10 mouse cellular contexts compared by ENCODE assay signal in genomic region chr6:115891061-115891460, GRCm38 (mm10). TPM values are rescaled to one million over a fixed set of nuclear protein-coding genes. Genes with fewer than 3 reads are reported as not detected.
A peak's percentile ranks its signal among the peaks of the same experiment; 100 is the strongest.
DNase-seq lines count a peak whose midpoint lies in the region; ATAC-seq and TF ChIP-seq lines count a peak whose summit lies in the region.
"Had no signal": no experiment of that assay in that cellular context is flagged by ENCODE, and none has a peak within 500 bp of the region (broad histone marks: within the 10 kb centered on the region; RNA-seq: fewer than 3 reads in every experiment).

No protein-coding gene starts in this region.

- peaks cover 21% of the 10 kb centered on the region for H3K4me1 ChIP-seq in hindbrain, embryonic 13.5 days (replicated peaks)

- WGBS in hindbrain, embryonic 13.5 days, result 40% methylated on average over 6 of the region's 6 CpGs

- no peak overlapping the region for H3K4me3 ChIP-seq in left cerebral cortex, adult 2 months
- no peak overlapping the region for H3K4me3 ChIP-seq in hindbrain, embryonic 13.5 days
- H3K4me3 ChIP-seq: liver, embryonic 15.5 days had no signal

- no peak overlapping the region for H3K4me2 ChIP-seq in hindbrain, embryonic 13.5 days
- H3K4me2 ChIP-seq: liver, embryonic 15.5 days had no signal

- DNase-seq in cerebellum, postnatal 25 days, result peak; percentile 50 to 52
- DNase-seq in left cerebral cortex, adult 2 months (ENCODE audit: extremely low spot score in 1 of 2, low spot score in 2 of 2), result no peak
- no peak for DNase-seq in left cerebral cortex, adult 11 months (ENCODE audit: low spot score)
- DNase-seq in right cerebral cortex, postnatal 10 days (ENCODE audit: low spot score in 2 of 2), result peak; percentile 75 to 88
- no peak for DNase-seq in cerebellum, postnatal 36 days

- no peaks in the 10 kb centered on the region for H3K9me3 ChIP-seq in hindbrain, embryonic 13.5 days
- H3K9me3 ChIP-seq: liver, embryonic 15.5 days had no signal

- peaks cover 54% of the 10 kb centered on the region for H3K36me3 ChIP-seq in hindbrain, embryonic 13.5 days

- peak overlapping the region; percentile 80 for H3K27ac ChIP-seq in left cerebral cortex, adult 2 months
- H3K27ac ChIP-seq in hindbrain, embryonic 13.5 days, result no peak overlapping the region
- H3K27ac ChIP-seq: liver, embryonic 15.5 days had no signal

- H3K27me3 ChIP-seq in hindbrain, embryonic 13.5 days, result no peaks in the 10 kb centered on the region
- H3K27me3 ChIP-seq: liver, embryonic 15.5 days had no signal

- intact Hi-C loops in left cerebral cortex, adult 2 months (cut with DNase I), result loop anchor here (1.0 to 2.0 kb wide), 2 partner anchors 23 to 38 kb away; partner anchors contain the start of genes Ift122 and Mbd4

- ATAC-seq in cerebellum, adult (ENCODE audit: insufficient number of reproducible peaks, low FRiP score, low TSS enrichment), result no peak
- peak; percentile 36; the same call in 1 of the 2 replicates for ATAC-seq in hindbrain, embryonic 13.5 days (ENCODE audit: low FRiP score)
- ATAC-seq in erythroblast, adult 5-6 weeks (replicated peaks; ENCODE audit: low FRiP score, poor library complexity, severe bottlenecking), result no peak

- H3K9ac ChIP-seq in hindbrain, embryonic 13.5 days, result no peak overlapping the region
- H3K9ac ChIP-seq: liver, embryonic 15.5 days had no signal

- no peak for TF ChIP-seq CTCF in left cerebral cortex, adult 2 months (IDR thresholded peaks at IDR 0.05)

RNA-seq across cellular contexts. Expression of gene Ift122, which starts 37.8 kb away (rescaled TPM):
- total RNA-seq in left cerebral cortex, adult 2 months (2021), result 10 to 100 TPM; 31.1 to 32.7 TPM
- 25.3 and 27.7 TPM in 2 replicates for polyA plus RNA-seq in hindbrain, embryonic 13.5 days (2015; fragmentation: Nextera tagmentation; extraction: Ambion mirVana)
- 0.42 TPM in 1 of 2 replicates, not detected in the other for total RNA-seq in erythroblast, adult 5-6 weeks (2015; ENCODE audit: low replicate concordance)
- 3.7 TPM in 1 of 2 replicates, not detected in the other for total RNA-seq in erythroblast, adult 5-6 weeks (2017; ENCODE audit: low replicate concordance)

RNA-seq across cellular contexts. Expression of gene Mbd4, which starts 37.9 kb away (rescaled TPM):
- total RNA-seq in left cerebral cortex, adult 2 months (2021), result 1 to 10 TPM; 8.5 TPM
- polyA plus RNA-seq in hindbrain, embryonic 13.5 days (2015; fragmentation: Nextera tagmentation; extraction: Ambion mirVana), result 10.7 and 13.3 TPM in 2 replicates
- 1.7 and 2.7 TPM in 2 replicates for total RNA-seq in erythroblast, adult 5-6 weeks (2015; ENCODE audit: low replicate concordance)
- 9.9 and 13.4 TPM in 2 replicates for total RNA-seq in erythroblast, adult 5-6 weeks (2017; ENCODE audit: low replicate concordance)

RNA-seq across cellular contexts. Expression of gene Rho, which starts 40.5 kb away (rescaled TPM):
- total RNA-seq in left cerebral cortex, adult 2 months (2021), result under 1 TPM; 0.56 to 0.79 TPM
- polyA plus RNA-seq in hindbrain, embryonic 13.5 days (2015; fragmentation: Nextera tagmentation; extraction: Ambion mirVana), result 0.21 and 0.58 TPM in 2 replicates
- not detected in 2 replicates for total RNA-seq in erythroblast, adult 5-6 weeks (2015; ENCODE audit: low replicate concordance)
- 0.09 TPM in 1 of 2 replicates, not detected in the other for total RNA-seq in erythroblast, adult 5-6 weeks (2017; ENCODE audit: low replicate concordance)
- polyA plus RNA-seq: liver, embryonic 15.5 days had no signal

RNA-seq across cellular contexts. Expression of gene Efcab12, which starts 52.8 kb away (rescaled TPM):
- total RNA-seq in left cerebral cortex, adult 2 months (2021), result 1 to 10 TPM; 5.4 to 6.1 TPM
- 3.0 and 3.4 TPM in 2 replicates for polyA plus RNA-seq in hindbrain, embryonic 13.5 days (2015; fragmentation: Nextera tagmentation; extraction: Ambion mirVana)
- total RNA-seq in erythroblast, adult 5-6 weeks (2015; ENCODE audit: low replicate concordance), result not detected in 2 replicates
- not detected in 2 replicates for total RNA-seq in erythroblast, adult 5-6 weeks (2017; ENCODE audit: low replicate concordance)

RNA-seq across cellular contexts. Expression of gene H1foo, which starts 53.7 kb away (rescaled TPM):
- total RNA-seq in left cerebral cortex, adult 2 months (2021), result not detected
- polyA plus RNA-seq in hindbrain, embryonic 13.5 days (2015; fragmentation: Nextera tagmentation; extraction: Ambion mirVana), result not detected in 2 replicates
- total RNA-seq in erythroblast, adult 5-6 weeks (2015; ENCODE audit: low replicate concordance), result not detected in 2 replicates
- not detected in 2 replicates for total RNA-seq in erythroblast, adult 5-6 weeks (2017; ENCODE audit: low replicate concordance)
- total RNA-seq: gastrocnemius, postnatal 10 days had no signal
- polyA plus RNA-seq: liver, embryonic 15.5 days had no signal

Comparison
In these comparisons a context has a peak if more than half of its experiments do, and no peak if none do; other contexts are left out.
1. DNase-seq: peak in cerebellum, postnatal 25 days (2 of 2) and right cerebral cortex, postnatal 10 days (2 of 2); none in left cerebral cortex, adult 2 months (0 of 2), left cerebral cortex, adult 11 months (single experiment) and cerebellum, postnatal 36 days (0 of 2).
2. RNA of gene Ift122, which starts 37.8 kb away (total RNA-seq): 31.1 to 32.7 TPM in left cerebral cortex, adult 2 months; 0.42 to 3.7 TPM in erythroblast, adult 5-6 weeks; every median in the first group is over 4 times any median in the second.